Mouse (Mus musculus): ENCODE measurements around the gene Opcml. TPM values are rescaled to one million over a fixed set of nuclear protein-coding genes. Genes with fewer than 3 reads are reported as not detected.

The Opcml gene
- polyA plus RNA-seq, 1 experiment = not detected

DNA sequence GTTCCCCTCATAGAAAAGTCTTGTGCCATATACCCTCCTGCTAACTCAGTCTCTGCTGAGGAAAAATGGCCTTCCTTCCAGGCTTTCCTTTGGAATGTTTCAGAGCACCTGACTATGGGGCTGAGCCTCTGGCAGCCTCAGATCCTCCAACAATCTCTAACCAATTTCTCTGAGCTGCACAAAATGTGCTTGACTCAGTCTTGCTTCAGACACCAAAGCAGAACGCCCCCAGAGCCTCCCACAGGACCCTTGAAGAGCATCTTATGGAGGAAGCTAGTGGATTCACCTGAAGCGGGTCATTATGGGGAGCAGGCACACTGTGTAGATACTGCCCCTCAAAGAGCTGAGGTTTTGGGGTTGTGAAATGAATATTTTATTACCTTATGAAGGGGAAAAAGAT lies 386.5 kb downstream of the Opcml start:
- no peaks in the 10 kb centered on the region for H3K4me1 ChIP-seq (ENCODE audit: control insufficient read depth, insufficient read depth, low read length)
- no peak overlapping the region for H3K4me3 ChIP-seq (ENCODE audit: insufficient read depth, low read length)
- no peak overlapping the region for H3K27ac ChIP-seq (ENCODE audit: insufficient read depth, low read depth, low read length)
- TF ChIP-seq POLR2A (IDR thresholded peaks at IDR 0.05; ENCODE audit: borderline replicate concordance, low read depth, low read length) (no peak), CTCF (IDR thresholded peaks at IDR 0.05; ENCODE audit: low read depth, low read length) (no peak)

DNA sequence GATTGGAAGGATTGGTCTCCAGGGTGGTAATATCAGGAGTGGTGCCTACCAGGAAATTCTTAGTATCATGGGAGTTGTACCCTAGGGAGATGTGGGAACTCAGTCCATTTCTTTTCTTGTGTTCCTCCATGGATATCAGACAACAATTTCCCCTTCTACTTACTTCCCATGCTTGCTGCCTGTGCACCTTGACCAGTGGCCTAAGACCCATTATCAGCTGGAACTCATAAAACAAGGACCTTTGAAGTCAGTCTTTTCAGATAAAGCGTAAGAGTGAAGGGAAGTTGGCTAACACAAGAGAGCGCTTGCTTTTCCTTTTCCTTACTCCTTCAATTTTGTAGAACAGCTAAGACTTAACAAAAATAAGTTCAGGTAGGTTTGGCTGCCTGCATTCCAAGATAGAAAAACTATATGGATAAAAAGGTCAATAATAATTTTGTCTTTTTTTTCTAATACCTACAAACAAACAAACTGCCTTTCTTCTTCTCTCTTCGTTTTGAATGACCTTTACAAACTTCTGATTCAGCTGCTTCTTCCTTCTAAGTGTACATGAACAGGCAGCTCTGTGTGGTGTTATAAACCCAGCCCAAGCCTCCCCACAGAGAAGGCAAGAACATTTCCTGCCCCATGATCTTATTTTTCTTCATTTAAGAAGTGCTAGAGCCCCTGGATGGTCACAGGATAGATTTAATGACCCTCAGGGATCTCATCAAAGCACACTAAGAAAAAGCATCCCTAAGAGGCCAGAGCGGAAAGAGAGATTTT lies 387.7 kb downstream of the Opcml start:
- no peak for TF ChIP-seq CTCF (IDR thresholded peaks at IDR 0.05; ENCODE audit: low read depth, low read length)
- TF ChIP-seq POLR2A (IDR thresholded peaks at IDR 0.05; ENCODE audit: borderline replicate concordance, low read depth, low read length) = no peak
- no peak overlapping the region for H3K27ac ChIP-seq (ENCODE audit: insufficient read depth, low read depth, low read length)
- H3K4me3 ChIP-seq (ENCODE audit: insufficient read depth, low read length) = no peak overlapping the region
- no peaks in the 10 kb centered on the region for H3K4me1 ChIP-seq (ENCODE audit: control insufficient read depth, insufficient read depth, low read length)

DNA sequence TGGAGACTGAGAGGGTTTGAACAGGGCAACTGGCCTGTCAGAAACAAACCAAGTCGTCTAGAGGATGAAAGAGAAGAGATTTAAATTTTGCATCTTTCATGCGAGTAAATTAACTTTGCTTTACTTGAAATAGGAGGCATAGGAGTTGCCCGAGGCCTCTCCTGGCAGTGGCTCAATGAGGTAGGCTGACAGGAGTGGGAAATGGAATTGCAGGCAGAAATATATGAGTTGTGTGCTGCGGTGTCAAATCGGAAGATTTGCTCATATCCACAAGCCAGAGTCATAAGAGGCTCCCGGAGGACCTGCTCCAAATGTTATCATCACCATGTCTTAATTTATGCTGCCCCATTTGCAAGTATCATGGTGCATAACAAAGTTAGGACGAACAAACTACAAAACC lies 391.3 kb downstream of the Opcml start:
- no peak overlapping the region for H3K27ac ChIP-seq (ENCODE audit: insufficient read depth, low read depth, low read length)
- TF ChIP-seq CTCF (IDR thresholded peaks at IDR 0.05; ENCODE audit: low read depth, low read length) (no peak), POLR2A (IDR thresholded peaks at IDR 0.05; ENCODE audit: borderline replicate concordance, low read depth, low read length) (no peak)
- no peak overlapping the region for H3K4me3 ChIP-seq (ENCODE audit: insufficient read depth, low read length)
- H3K4me1 ChIP-seq (ENCODE audit: control insufficient read depth, insufficient read depth, low read length) = no peaks in the 10 kb centered on the region

DNA sequence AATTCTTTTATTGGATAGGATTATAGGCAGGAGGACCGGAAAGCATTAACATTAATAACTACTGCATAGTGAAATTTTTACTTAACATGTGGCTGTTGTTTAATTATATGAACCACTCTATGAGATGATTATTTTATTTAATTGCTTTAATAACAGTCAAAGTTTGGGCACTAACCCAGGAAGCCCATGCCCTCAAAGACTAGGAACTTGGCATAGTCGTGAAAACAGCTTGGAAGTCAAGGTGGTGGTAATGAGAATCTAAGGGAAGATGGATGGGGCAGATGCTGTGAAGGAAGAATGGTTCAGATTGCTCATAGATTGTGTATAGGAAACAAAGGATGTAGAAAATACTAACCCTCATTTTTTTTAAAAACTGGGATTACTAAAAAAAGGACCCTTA lies 399.7 kb downstream of the Opcml start:
- no peak overlapping the region for H3K27ac ChIP-seq (ENCODE audit: insufficient read depth, low read depth, low read length)
- H3K4me3 ChIP-seq (ENCODE audit: insufficient read depth, low read length) = no peak overlapping the region
- TF ChIP-seq CTCF (IDR thresholded peaks at IDR 0.05; ENCODE audit: low read depth, low read length) = no peak
- TF ChIP-seq POLR2A (IDR thresholded peaks at IDR 0.05; ENCODE audit: borderline replicate concordance, low read depth, low read length) = no peak
- H3K4me1 ChIP-seq (ENCODE audit: control insufficient read depth, insufficient read depth, low read length) = no peaks in the 10 kb centered on the region

DNA sequence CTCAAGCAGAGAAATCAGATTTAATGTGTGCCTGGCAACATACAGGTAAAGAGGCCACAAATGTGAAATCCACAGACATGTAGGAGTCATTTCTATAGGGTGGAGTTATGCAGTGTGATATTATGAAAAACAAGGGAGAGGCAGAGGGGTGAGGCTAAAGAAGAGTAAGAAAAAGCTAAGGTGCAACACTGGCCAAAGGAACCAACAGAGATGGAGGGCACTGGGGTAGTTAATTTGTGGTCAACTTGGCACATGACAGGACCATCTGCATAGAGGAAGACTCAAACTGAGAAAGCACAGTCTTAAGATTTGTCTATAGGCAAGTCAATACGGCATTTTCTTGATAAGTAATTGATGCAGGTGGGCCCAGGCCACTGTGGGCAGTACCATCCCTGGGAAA lies 400.2 kb downstream of the Opcml start:
- no peak overlapping the region for H3K4me3 ChIP-seq (ENCODE audit: insufficient read depth, low read length)
- no peak overlapping the region for H3K27ac ChIP-seq (ENCODE audit: insufficient read depth, low read depth, low read length)
- no peak for TF ChIP-seq CTCF (IDR thresholded peaks at IDR 0.05; ENCODE audit: low read depth, low read length)
- no peak for TF ChIP-seq POLR2A (IDR thresholded peaks at IDR 0.05; ENCODE audit: borderline replicate concordance, low read depth, low read length)
- H3K4me1 ChIP-seq (ENCODE audit: control insufficient read depth, insufficient read depth, low read length) = no peaks in the 10 kb centered on the region

DNA sequence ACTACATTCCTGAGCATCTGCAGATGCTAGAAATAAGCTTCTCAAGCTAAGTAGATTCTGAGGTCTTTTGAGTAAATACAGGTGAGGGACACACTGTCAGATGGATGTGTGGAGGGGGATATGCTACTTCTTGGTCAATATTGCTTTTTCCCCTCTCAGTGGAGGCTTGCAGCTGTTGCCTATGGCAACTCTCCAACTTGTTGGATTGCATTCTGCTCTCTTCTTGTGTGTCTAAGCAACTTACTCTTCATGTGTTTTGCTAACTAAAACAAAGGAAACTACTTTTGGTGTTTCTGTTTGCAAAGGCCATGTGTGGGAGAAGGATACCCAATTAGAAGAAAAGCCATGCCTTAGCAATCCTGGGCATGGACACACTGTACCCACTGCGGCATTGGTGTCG lies 406.0 kb downstream of the Opcml start:
- Histone ChIP-seq H3K4me1 (ENCODE audit: control insufficient read depth, insufficient read depth, low read length) (no peaks in the 10 kb centered on the region), H3K4me3 (ENCODE audit: insufficient read depth, low read length) (no peak overlapping the region), H3K27ac (ENCODE audit: insufficient read depth, low read depth, low read length) (no peak overlapping the region)
- TF ChIP-seq CTCF (IDR thresholded peaks at IDR 0.05; ENCODE audit: low read depth, low read length) = no peak
- no peak for TF ChIP-seq POLR2A (IDR thresholded peaks at IDR 0.05; ENCODE audit: borderline replicate concordance, low read depth, low read length)

DNA sequence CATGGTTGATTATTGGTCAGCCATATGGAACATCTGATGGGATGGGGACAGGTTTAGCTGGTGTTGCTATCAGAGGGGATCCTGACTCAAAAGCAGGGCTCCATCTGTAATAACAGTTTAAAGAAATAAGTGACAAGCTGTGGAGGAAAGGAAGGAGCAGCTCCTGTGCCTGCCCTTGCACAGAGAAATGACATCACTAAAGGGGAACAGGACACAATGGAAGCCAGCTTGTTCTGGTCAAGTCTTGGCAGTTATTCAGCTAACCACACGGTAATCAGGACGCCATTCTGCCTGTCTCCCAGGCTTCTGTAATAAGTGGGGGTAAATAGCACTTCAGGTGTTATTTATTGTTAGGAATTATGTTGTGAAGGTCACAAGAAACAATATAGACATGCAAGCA lies 406.5 kb downstream of the Opcml start:
- H3K4me3 ChIP-seq (ENCODE audit: insufficient read depth, low read length) = no peak overlapping the region
- no peaks in the 10 kb centered on the region for H3K4me1 ChIP-seq (ENCODE audit: control insufficient read depth, insufficient read depth, low read length)
- TF ChIP-seq POLR2A (IDR thresholded peaks at IDR 0.05; ENCODE audit: borderline replicate concordance, low read depth, low read length) (no peak), CTCF (IDR thresholded peaks at IDR 0.05; ENCODE audit: low read depth, low read length) (no peak)
- H3K27ac ChIP-seq (ENCODE audit: insufficient read depth, low read depth, low read length) = no peak overlapping the region

DNA sequence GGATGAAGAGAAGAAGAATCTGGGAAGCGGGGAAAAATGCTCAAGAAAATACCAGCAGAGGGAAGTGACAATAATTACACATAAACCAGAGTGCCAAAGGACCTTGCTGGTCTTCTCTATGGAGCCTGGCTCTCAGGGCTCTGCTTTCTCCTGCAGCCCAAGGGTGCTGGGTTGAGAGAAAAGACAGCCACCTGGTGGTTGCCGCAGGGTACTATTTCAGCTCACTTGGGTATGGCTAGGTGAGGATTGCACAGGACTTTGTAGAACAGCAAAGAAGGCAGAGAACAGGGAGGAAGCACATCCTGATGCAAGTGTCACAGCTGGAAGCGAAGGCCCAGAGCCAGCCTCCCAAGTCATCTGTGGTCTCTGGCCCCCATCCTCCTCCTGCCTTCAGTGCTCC lies 407.1 kb downstream of the Opcml start:
- no peaks in the 10 kb centered on the region for H3K4me1 ChIP-seq (ENCODE audit: control insufficient read depth, insufficient read depth, low read length)

DNA sequence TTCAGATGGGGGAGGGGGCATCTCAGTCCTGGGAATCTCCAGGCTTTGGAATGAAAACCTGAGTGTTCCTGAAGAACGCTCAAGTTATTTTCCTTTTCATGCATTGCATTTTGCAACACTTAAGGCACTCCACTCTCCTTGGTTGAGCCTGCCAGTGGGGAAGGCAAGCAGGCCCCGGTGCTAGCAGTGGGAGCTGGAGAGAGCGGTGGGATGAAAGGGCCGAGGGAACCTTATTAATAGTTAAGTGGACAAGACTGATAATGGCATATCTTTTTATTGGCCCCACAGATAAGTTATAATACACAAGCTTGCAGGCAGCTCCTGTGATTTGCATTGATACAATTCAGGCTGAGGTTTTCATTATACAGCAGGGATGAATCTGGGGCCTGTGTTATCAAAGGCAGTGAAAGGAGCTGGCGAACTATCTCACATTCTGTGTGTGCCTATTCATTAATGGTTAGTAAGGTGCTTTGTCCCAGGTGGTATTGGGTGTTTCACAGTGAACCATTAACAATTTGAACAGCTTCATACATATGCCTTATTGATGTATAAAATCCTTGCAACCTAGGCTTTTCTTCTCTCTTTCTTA lies 407.6 kb downstream of the Opcml start:
- no peaks in the 10 kb centered on the region for H3K4me1 ChIP-seq (ENCODE audit: control insufficient read depth, insufficient read depth, low read length)
- no peak overlapping the region for H3K4me3 ChIP-seq (ENCODE audit: insufficient read depth, low read length)
- TF ChIP-seq CTCF (IDR thresholded peaks at IDR 0.05; ENCODE audit: low read depth, low read length) = no peak
- H3K27ac ChIP-seq (ENCODE audit: insufficient read depth, low read depth, low read length) = no peak overlapping the region

More for the DNA sequence above, 407.1 kb downstream of the Opcml start:
- H3K27ac ChIP-seq (ENCODE audit: insufficient read depth, low read depth, low read length) = no peak overlapping the region
- TF ChIP-seq CTCF (IDR thresholded peaks at IDR 0.05; ENCODE audit: low read depth, low read length) (no peak), POLR2A (IDR thresholded peaks at IDR 0.05; ENCODE audit: borderline replicate concordance, low read depth, low read length) (no peak)
- H3K4me3 ChIP-seq (ENCODE audit: insufficient read depth, low read length) = no peak overlapping the region

DNA sequence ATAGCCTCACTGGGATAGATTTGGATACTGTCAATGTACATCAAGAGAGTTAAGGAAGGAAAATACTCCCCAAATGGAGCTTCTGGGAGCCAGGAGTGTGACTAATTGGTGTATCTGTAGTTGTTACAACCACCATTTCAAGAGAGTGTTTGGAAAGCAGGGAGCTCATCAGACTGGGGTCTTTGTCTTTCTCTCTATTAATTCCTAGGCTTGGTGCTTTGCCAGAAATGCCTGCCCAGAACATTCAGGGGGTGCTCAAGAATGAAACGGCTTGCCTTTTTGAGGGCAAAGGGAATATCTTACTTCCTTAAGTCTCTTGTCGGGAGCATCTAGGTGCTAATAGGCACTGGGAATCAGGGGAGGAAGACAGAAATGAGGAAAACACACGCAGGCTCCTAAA lies 416.9 kb downstream of the Opcml start:
- H3K27ac ChIP-seq (ENCODE audit: insufficient read depth, low read depth, low read length) = no peak overlapping the region
- TF ChIP-seq CTCF (IDR thresholded peaks at IDR 0.05; ENCODE audit: low read depth, low read length) (no peak), POLR2A (IDR thresholded peaks at IDR 0.05; ENCODE audit: borderline replicate concordance, low read depth, low read length) (no peak)
- no peak overlapping the region for H3K4me3 ChIP-seq (ENCODE audit: insufficient read depth, low read length)
- H3K4me1 ChIP-seq (ENCODE audit: control insufficient read depth, insufficient read depth, low read length) = no peaks in the 10 kb centered on the region

Measured in bone marrow macrophage, adult 2 months (primary cell).